Mouse (Mus musculus): ENCODE data around the gene Plac8. TPM values are rescaled to one million over a fixed set of nuclear protein-coding genes. Genes with fewer than 3 reads are reported as not detected.

Gene Plac8
- 5.2 and 9.7 TPM in 2 replicates for polyA plus RNA-seq (2012; rRNA removed)

GRCm38 (mm10) chr5:100572069-100572468 is at the start of gene Plac8:
Plac8 (minus strand) TSS chr5:100572245.

GRCm38 (mm10) chr5:100518049-100519026 is 53.7 kb downstream of the Plac8 start, which contains the start of gene Cops4:
Cops4 (plus strand) TSS chr5:100518309.

Other genes starting within 250 kb of the Plac8 start
- 112 and 154 TPM in 2 replicates for gene Sec31a, start 156.0 kb downstream of the Plac8 start, polyA plus RNA-seq (2012; rRNA removed)
- 9.2 and 10.6 TPM in 2 replicates for gene Lin54, start 71.6 kb downstream of the Plac8 start, polyA plus RNA-seq (2012; rRNA removed)
- gene Cops4, start 53.9 kb downstream of the Plac8 start, polyA plus RNA-seq (2012; rRNA removed): 78.3 and 80.9 TPM in 2 replicates
- gene Coq2, start 102.9 kb upstream of the Plac8 start, polyA plus RNA-seq (2012; rRNA removed): 75.8 and 76.3 TPM in 2 replicates
- gene Hpse, start 147.5 kb upstream of the Plac8 start, polyA plus RNA-seq (2012; rRNA removed): 0.97 and 1.3 TPM in 2 replicates
- gene Helq, start 226.4 kb upstream of the Plac8 start, polyA plus RNA-seq (2012; rRNA removed): 33.1 and 38.5 TPM in 2 replicates
- gene Mrps18c, start 226.4 kb upstream of the Plac8 start, polyA plus RNA-seq (2012; rRNA removed): 72.4 and 78.0 TPM in 2 replicates
- gene Abraxas1, start 248.7 kb upstream of the Plac8 start, polyA plus RNA-seq (2012; rRNA removed): 11.5 and 12.4 TPM in 2 replicates

Data from central nervous system, embryonic 14 days (tissue).